Mouse (Mus musculus) neural tube, embryonic 14.5 days (tissue): ENCODE measurements around the gene Eif4e3. TPM values are rescaled to one million over a fixed set of nuclear protein-coding genes. Genes with fewer than 3 reads are reported as not detected.

Experiments used
- ATAC-seq: fragments of 200-750 bp; cut with Nextera tagmentation; 2 replicates; pipeline ENCODE4 v1.8.0; 2017; ENCODE audit warnings: low read depth, mild to moderate bottlenecking, moderate TSS enrichment, moderate library complexity
- H3K27ac ChIP-seq: fragments of 300-500 bp; sonication (generic); 2 replicates; pipeline ENCODE4 v1.5.1; 2014; ENCODE audit warnings: low read depth, mild to moderate bottlenecking, control low read depth, low read length, moderate library complexity, mixed read lengths
- H3K27me3 ChIP-seq: fragments of 300-500 bp; sonication (generic); 2 replicates; pipeline ENCODE4 v1.6.1; 2014; ENCODE audit warnings: low read length; ENCODE audit not compliant: control insufficient read depth, insufficient read depth
- H3K36me3 ChIP-seq: fragments of 300-500 bp; sonication (generic); 2 replicates; pipeline ENCODE4 v1.6.1; 2014; ENCODE audit warnings: low read length, mixed read lengths; ENCODE audit not compliant: control insufficient read depth, insufficient read depth
- H3K4me1 ChIP-seq: fragments of 300-500 bp; sonication (generic); 2 replicates; pipeline ENCODE4 v1.6.1; 2014; ENCODE audit warnings: low read length; ENCODE audit not compliant: control insufficient read depth, insufficient read depth
- H3K4me2 ChIP-seq: fragments of 300-500 bp; sonication (generic); 2 replicates; pipeline ENCODE4 v1.6.1; 2014; ENCODE audit warnings: mild to moderate bottlenecking, low read depth, low read length, control low read depth
- H3K4me3 ChIP-seq: fragments of 300-500 bp; sonication (generic); 2 replicates; pipeline ENCODE4 v1.5.1; 2014; ENCODE audit warnings: low read depth, low read length, control low read depth, mixed read lengths
- H3K9ac ChIP-seq: fragments of 300-500 bp; sonication (generic); replicated peaks from 2 replicates; pipeline ENCODE4 v1.6.1; 2014; ENCODE audit warnings: low read depth, mild to moderate bottlenecking, control low read depth, low read length, mixed read lengths
- H3K9me3 ChIP-seq: fragments of 300-500 bp; sonication (generic); 2 replicates; pipeline ENCODE4 v1.6.1; 2016; ENCODE audit warnings: low read length; ENCODE audit not compliant: control insufficient read depth
- WGBS: fragments of 180-500 bp; shearing (Covaris S2); extraction: QIAGEN DNeasy Blood & Tissue Kit; methylation state at CpG from one replicate; pipeline ENCODE4 v1.1.7; 2014; 5-methylcytosine and 5-hydroxymethylcytosine counted together
- polyA plus RNA-seq: library from polyadenylated mRNA; unstranded; fragments of >200 nt; fragmentation: Nextera tagmentation; extraction: Ambion mirVana; gene quantifications from 2 replicates; pipeline ENCODE4 v1.2.1, GENCODE M21; 2014

Gene Eif4e3
- polyA plus RNA-seq: 6.8 and 7.8 TPM in 2 replicates

- Histone ChIP-seq H3K4me3 (peak within 1 kb of the TSS; percentile 67), H3K9ac (peak within 1 kb of the TSS; percentile 72), H3K27me3 (no peaks in the 10 kb centered on the region), H3K36me3 (no peaks in the 10 kb centered on the region), H3K4me1 (peaks cover 22% of the 10 kb centered on the region; the same call in 1 of the 2 replicates), H3K9me3 (no peaks in the 10 kb centered on the region), H3K4me2 (peak within 1 kb of the TSS; percentile 94), H3K27ac (peak within 1 kb of the TSS; percentile 61; the same call in 1 of the 2 replicates)
- ATAC-seq: peak; percentile 19
- WGBS: under 1% methylated on average over 69 of the region's 75 CpGs
These were observed at the start of gene Eif4e3, which contains the start of gene Gm20696 for GRCm38 (mm10) chr6:99666318-99667171. Gene Eif4e3, minus strand, starts transcription at chr6:99666771. Gene Gm20696, minus strand, starts transcription at chr6:99666797.

- Histone ChIP-seq H3K9me3 (no peaks in the 10 kb centered on the region), H3K36me3 (no peaks in the 10 kb centered on the region), H3K9ac (no peak overlapping the region), H3K27me3 (no peaks in the 10 kb centered on the region), H3K4me3 (no peak overlapping the region), H3K4me1 (no peaks in the 10 kb centered on the region), H3K27ac (no peak overlapping the region), H3K4me2 (no peak overlapping the region)
- no peak for ATAC-seq
- WGBS: 85% methylated on average over 5 of the region's 6 CpGs
These were observed 49.3 kb upstream of the Eif4e3 start for GRCm38 (mm10) chr6:99715913-99716312.

DNA sequence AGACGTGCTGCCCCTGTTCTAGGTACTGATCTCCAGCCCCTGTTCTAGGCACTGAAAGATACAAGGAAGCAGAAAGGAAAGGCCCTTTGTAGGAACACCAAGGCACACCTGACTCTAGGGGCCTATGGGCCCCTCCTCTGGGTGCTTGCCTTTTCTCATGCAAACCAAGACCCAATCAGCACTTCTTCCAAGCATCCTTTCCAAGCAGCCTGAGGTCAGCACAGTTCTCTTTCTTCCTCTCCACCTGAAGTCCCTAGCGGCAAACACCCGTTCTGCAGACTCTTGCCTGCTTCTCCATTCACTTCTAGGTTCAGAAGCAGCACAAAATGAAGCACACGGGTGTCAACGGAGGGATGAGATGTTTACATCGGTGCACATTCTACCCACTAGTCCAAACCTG lies 48.6 kb upstream of the Eif4e3 start:
- Histone ChIP-seq H3K4me1 (no peaks in the 10 kb centered on the region), H3K4me2 (no peak overlapping the region), H3K27me3 (no peaks in the 10 kb centered on the region), H3K9me3 (no peaks in the 10 kb centered on the region), H3K9ac (no peak overlapping the region), H3K36me3 (no peaks in the 10 kb centered on the region), H3K27ac (no peak overlapping the region), H3K4me3 (no peak overlapping the region)
- no peak for ATAC-seq
- WGBS: 61% methylated on average over 6 of the region's 6 CpGs

DNA sequence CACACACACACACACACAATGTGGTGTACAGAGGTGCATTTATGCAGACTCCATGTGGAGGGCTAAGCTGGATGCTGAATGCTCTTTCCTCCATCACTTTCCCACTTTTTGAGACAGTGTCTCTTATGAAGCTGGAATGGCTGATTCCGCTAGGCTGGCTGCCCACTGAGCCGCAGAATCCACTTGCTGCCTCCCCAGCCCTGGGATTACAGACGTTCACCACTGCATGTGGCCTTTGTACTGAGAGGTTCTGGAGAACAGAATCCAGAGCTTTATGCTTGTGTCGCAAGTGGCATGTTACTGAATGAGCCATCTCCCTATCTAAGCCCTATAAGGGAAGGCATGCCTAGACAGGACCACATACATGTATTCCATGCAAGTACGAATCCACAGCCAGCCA lies 46.7 kb upstream of the Eif4e3 start:
- H3K27me3 ChIP-seq: no peaks in the 10 kb centered on the region
- no peak overlapping the region for H3K4me3 ChIP-seq
- H3K27ac ChIP-seq: no peak overlapping the region
- no peaks in the 10 kb centered on the region for H3K36me3 ChIP-seq
- no peak overlapping the region for H3K4me2 ChIP-seq
- H3K4me1 ChIP-seq: no peaks in the 10 kb centered on the region
- H3K9me3 ChIP-seq: no peaks in the 10 kb centered on the region
- no peak overlapping the region for H3K9ac ChIP-seq
- ATAC-seq: no peak
- 78% methylated on average over 5 of the region's 5 CpGs for WGBS

DNA sequence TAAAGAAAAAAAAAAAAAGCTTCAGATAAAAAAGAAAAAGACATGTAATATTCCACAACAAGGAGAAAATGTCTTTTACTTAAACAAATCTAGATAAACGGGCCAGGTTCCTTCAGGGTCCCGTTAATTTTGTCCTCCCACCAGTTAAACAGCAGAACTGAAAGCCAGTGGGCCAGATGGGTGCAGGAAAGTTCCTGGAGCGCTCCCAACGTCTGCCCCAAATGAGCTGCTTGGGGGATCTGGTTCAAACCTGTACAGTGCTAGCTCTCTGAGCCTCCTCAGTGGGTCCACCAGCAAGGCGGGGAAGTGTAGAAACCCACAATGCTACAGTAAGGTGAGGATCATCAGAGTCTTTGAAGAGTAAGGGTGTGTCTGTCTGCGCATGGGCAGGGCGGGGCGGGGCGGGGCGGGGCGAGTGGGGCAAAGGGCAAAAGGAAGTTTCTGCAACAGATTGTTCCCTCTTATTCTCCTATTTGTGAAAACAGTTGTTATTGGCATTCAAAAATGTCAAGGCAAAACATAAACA lies 45.1 kb upstream of the Eif4e3 start:
- 78% methylated on average over 11 of the region's 11 CpGs for WGBS
- H3K4me1 ChIP-seq: no peaks in the 10 kb centered on the region
- no peak overlapping the region for H3K4me3 ChIP-seq
- ATAC-seq: no peak
- H3K27me3 ChIP-seq: no peaks in the 10 kb centered on the region
- H3K4me2 ChIP-seq: no peak overlapping the region
- H3K36me3 ChIP-seq: no peaks in the 10 kb centered on the region
- no peak overlapping the region for H3K9ac ChIP-seq
- H3K27ac ChIP-seq: no peak overlapping the region
- H3K9me3 ChIP-seq: no peaks in the 10 kb centered on the region

- Histone ChIP-seq H3K36me3 (no peaks in the 10 kb centered on the region), H3K27me3 (0 out of 2 replicates have a peak, but pooled peaks cover 4% of the 10 kb centered on the region), H3K9me3 (no peaks in the 10 kb centered on the region), H3K9ac (no peak overlapping the region), H3K4me2 (no peak overlapping the region), H3K4me3 (no peak overlapping the region), H3K27ac (no peak overlapping the region), H3K4me1 (no peaks in the 10 kb centered on the region)
- WGBS: 32% methylated on average over 3 of the region's 3 CpGs
- peak; percentile 66; the same call in 1 of the 2 replicates for ATAC-seq
These were observed 33.9 kb upstream of the Eif4e3 start for GRCm38 (mm10) chr6:99700484-99700883.

GRCm38 (mm10) chr6:99692916-99693841 lies 26.6 kb upstream of the Eif4e3 start:
- Histone ChIP-seq H3K9ac (peak overlapping the region; percentile 94), H3K27ac (peak overlapping the region; percentile 89), H3K4me2 (peak overlapping the region; percentile 87), H3K36me3 (no peaks in the 10 kb centered on the region), H3K9me3 (no peaks in the 10 kb centered on the region), H3K4me1 (peaks cover 18% of the 10 kb centered on the region; the same call in 1 of the 2 replicates), H3K4me3 (peak overlapping the region; percentile 74), H3K27me3 (peaks cover 15% of the 10 kb centered on the region)
- peak; percentile 31 for ATAC-seq
- WGBS: 1% methylated on average over 100 of the region's 110 CpGs

DNA sequence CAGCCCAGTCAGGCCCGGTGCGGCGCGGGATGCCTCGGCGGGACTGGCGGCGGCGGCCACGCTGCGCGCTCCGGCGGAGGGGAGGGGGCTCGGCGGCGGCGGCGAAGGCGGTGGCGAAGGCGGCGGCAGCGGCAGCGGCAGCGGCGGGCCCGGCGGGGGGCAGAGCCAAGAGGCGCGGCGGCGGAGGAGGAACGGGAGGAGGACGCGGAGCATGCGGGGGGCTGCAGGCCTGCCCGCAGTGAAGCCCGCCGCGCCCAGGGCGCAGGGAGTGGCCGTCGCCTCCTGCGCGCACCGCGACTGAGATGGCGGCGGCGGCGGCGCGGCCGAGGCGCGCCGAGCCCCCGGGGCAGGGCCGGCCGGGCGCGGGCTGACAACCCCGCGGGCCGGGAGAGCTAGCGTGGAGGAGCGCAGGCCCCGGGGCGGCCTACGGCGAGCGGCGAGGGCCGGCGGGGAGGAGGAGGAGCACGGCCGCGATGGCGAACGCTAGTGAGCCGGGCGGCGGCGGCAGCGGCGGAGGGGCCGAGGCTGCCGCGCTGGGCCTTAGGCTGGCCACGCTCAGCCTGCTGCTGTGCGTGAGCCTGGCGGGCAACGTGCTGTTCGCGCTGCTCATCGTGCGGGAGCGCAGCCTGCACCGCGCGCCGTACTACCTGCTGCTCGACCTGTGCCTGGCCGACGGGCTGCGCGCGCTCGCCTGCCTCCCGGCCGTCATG lies 25.8 kb upstream of the Eif4e3 start, which contains the start of gene Gpr27:
Gpr27 (plus strand) TSS at position 474 of the 710 bp plus-strand sequence.
- peaks cover 18% of the 10 kb centered on the region; the same call in 1 of the 2 replicates for H3K4me1 ChIP-seq
- no peaks in the 10 kb centered on the region for H3K9me3 ChIP-seq
- peak; percentile 88 for ATAC-seq
- no peaks in the 10 kb centered on the region for H3K36me3 ChIP-seq
- H3K27ac ChIP-seq: peak within 1 kb of the TSS; percentile 89
- H3K27me3 ChIP-seq: peaks cover 15% of the 10 kb centered on the region
- peak within 1 kb of the TSS; percentile 87 for H3K4me2 ChIP-seq
- H3K9ac ChIP-seq: peak within 1 kb of the TSS; percentile 94
- peak within 1 kb of the TSS; percentile 74 for H3K4me3 ChIP-seq
- 0% methylated on average over 30 of the region's 112 CpGs for WGBS
